Mouse (Mus musculus) lung, postnatal 10 days (tissue): Measurements from ENCODE around the gene Bcas3.
"Not testable (repeated sequence)": the region's sequence is repeated elsewhere in the genome, so short reads cannot be mapped to it uniquely, and the experiment has no call there.

Experiments
- DNase-seq: peaks from one replicate; pipeline ENCODE4 v3.0.0; 2021

The Bcas3 gene

GRCm38 (mm10) chr11:85485197-85485940 is 132.4 kb downstream of the Bcas3 start:
- no peak for DNase-seq

GRCm38 (mm10) chr11:85487501-85487900 is 134.5 kb downstream of the Bcas3 start:
- DNase-seq = no peak

- DNase-seq = peak; percentile 94
Measured at GRCm38 (mm10) chr11:85492231-85492630, 139.3 kb downstream of the Bcas3 start.

- no peak for DNase-seq
Measured at GRCm38 (mm10) chr11:85492666-85493065, 139.7 kb downstream of the Bcas3 start.

GRCm38 (mm10) chr11:85499561-85499960 is 146.6 kb downstream of the Bcas3 start:
- DNase-seq = no peak

GRCm38 (mm10) chr11:85502031-85502430 is 149.1 kb downstream of the Bcas3 start:
- no peak for DNase-seq

- not testable (repeated sequence) for DNase-seq
Measured at GRCm38 (mm10) chr11:85504812-85505211, 151.8 kb downstream of the Bcas3 start.

- DNase-seq = no peak
Measured at GRCm38 (mm10) chr11:85505811-85506210, 152.8 kb downstream of the Bcas3 start.

- no peak for DNase-seq
Measured at GRCm38 (mm10) chr11:85509334-85509733, 156.4 kb downstream of the Bcas3 start.

- peak; percentile 31 for DNase-seq
Measured at GRCm38 (mm10) chr11:85511270-85511904, 158.4 kb downstream of the Bcas3 start.

GRCm38 (mm10) chr11:85516724-85517123 is 163.8 kb downstream of the Bcas3 start:
- no peak for DNase-seq

GRCm38 (mm10) chr11:85518025-85518756 is 165.2 kb downstream of the Bcas3 start:
- peak; percentile 69 for DNase-seq

- no peak for DNase-seq
Measured at GRCm38 (mm10) chr11:85520236-85520635, 167.3 kb downstream of the Bcas3 start.

GRCm38 (mm10) chr11:85520996-85521395 is 168.0 kb downstream of the Bcas3 start:
- DNase-seq = peak; percentile 27

- DNase-seq = peak; percentile 79
Measured at GRCm38 (mm10) chr11:85523646-85524045, 170.7 kb downstream of the Bcas3 start.

- DNase-seq = peak; percentile 82
Measured at GRCm38 (mm10) chr11:85524186-85524585, 171.2 kb downstream of the Bcas3 start.

- DNase-seq = peak; percentile 82
Measured at GRCm38 (mm10) chr11:85524841-85525500, 172.0 kb downstream of the Bcas3 start.

GRCm38 (mm10) chr11:85525501-85525885 is 172.5 kb downstream of the Bcas3 start:
- DNase-seq = no peak

- peak; percentile 51 for DNase-seq
Measured at GRCm38 (mm10) chr11:85525979-85526775, 173.2 kb downstream of the Bcas3 start.

- DNase-seq = no peak
Measured at GRCm38 (mm10) chr11:85527261-85527660, 174.3 kb downstream of the Bcas3 start.

GRCm38 (mm10) chr11:85529531-85530285 is 176.7 kb downstream of the Bcas3 start:
- no peak for DNase-seq

GRCm38 (mm10) chr11:85540989-85541388 is 188.0 kb downstream of the Bcas3 start:
- no peak for DNase-seq
